26 mouse cellular contexts compared by ENCODE assay signal in genomic region chr6:134075031-134075430, GRCm38 (mm10). TPM values are rescaled to one million over a fixed set of nuclear protein-coding genes. Genes with fewer than 3 reads are reported as not detected.
DNase-seq lines count a peak whose midpoint lies in the region; ATAC-seq and TF ChIP-seq lines count a peak whose summit lies in the region.
"Had no signal": no experiment of that assay in that cellular context is flagged by ENCODE, and none has a peak within 500 bp of the region (broad histone marks: within the 10 kb centered on the region; RNA-seq: fewer than 3 reads in every experiment).

No protein-coding gene starts in this region.

- H3K36me3 ChIP-seq in kidney, embryonic 15.5 days = peaks cover 27% of the 10 kb centered on the region
- no peaks in the 10 kb centered on the region for H3K36me3 ChIP-seq in small intestine, adult 2 months (ENCODE audit: control insufficient read depth, insufficient read depth, low read length)
- H3K36me3 ChIP-seq: heart, embryonic 15.5 days had no signal

- intact Hi-C loops in gastrocnemius, postnatal 14 days (cut with DNase I; ENCODE audit: low total_unique reads) = no loop called here

- H3K4me2 ChIP-seq in kidney, embryonic 15.5 days = no peak overlapping the region
- H3K4me2 ChIP-seq: embryonic facial prominence, embryonic 12.5 days; embryonic facial prominence, embryonic 15.5 days; forebrain, embryonic 12.5 days; forebrain, embryonic 15.5 days; heart, embryonic 12.5 days; heart, embryonic 15.5 days; hindbrain, embryonic 13.5 days had no signal

- peak; percentile 66 for DNase-seq in kidney, adult 9 months
- DNase-seq in adipocyte (ENCODE audit: low spot score) = peak; percentile 17
- DNase-seq in gastrocnemius, postnatal 14 days = no peak
- DNase-seq: adrenal gland, adult 8-10 months; adrenal gland, postnatal 36 days; cerebellum, adult 11 months; cerebellum, adult 2 months; cerebellum, adult 9-11 months; cerebellum, postnatal 25 days; gastrocnemius, postnatal 36 days; heart, adult 11 months; heart, postnatal 10 days; heart, postnatal 36 days had no signal

- H3K9ac ChIP-seq in kidney, embryonic 15.5 days = no peak overlapping the region
- H3K9ac ChIP-seq: embryonic facial prominence, embryonic 12.5 days; embryonic facial prominence, embryonic 15.5 days; forebrain, embryonic 12.5 days; forebrain, embryonic 15.5 days; heart, embryonic 12.5 days; heart, embryonic 15.5 days; hindbrain, embryonic 13.5 days had no signal

- no peaks in the 10 kb centered on the region for H3K4me1 ChIP-seq in kidney, embryonic 15.5 days
- peaks cover under 1% of the 10 kb centered on the region; the same call in 1 of the 2 replicates for H3K4me1 ChIP-seq in brown adipose tissue, adult 24 weeks (ENCODE audit: control insufficient read depth, insufficient read depth, insufficient read length, low read length)
- H3K4me1 ChIP-seq in small intestine, adult 2 months (ENCODE audit: control insufficient read depth, insufficient read depth, insufficient read length, low read length) = peaks cover 13% of the 10 kb centered on the region; the same call in 1 of the 2 replicates
- H3K4me1 ChIP-seq: embryonic facial prominence, embryonic 15.5 days; forebrain, embryonic 12.5 days; forebrain, embryonic 15.5 days had no signal

- no peak for TF ChIP-seq CTCF in small intestine, adult 2 months (IDR thresholded peaks at IDR 0.05; ENCODE audit: extremely low read depth, insufficient read length, insufficient replicate concordance, low read depth, low read length)

- no peaks in the 10 kb centered on the region for H3K27me3 ChIP-seq in kidney, embryonic 15.5 days
- H3K27me3 ChIP-seq in small intestine, adult 2 months (ENCODE audit: control insufficient read depth, insufficient read depth, low read length) = no peaks in the 10 kb centered on the region
- H3K27me3 ChIP-seq: embryonic facial prominence, embryonic 12.5 days; embryonic facial prominence, embryonic 15.5 days; forebrain, embryonic 12.5 days; forebrain, embryonic 15.5 days; heart, embryonic 12.5 days; heart, embryonic 15.5 days; hindbrain, embryonic 13.5 days had no signal

- H3K27ac ChIP-seq in kidney, embryonic 15.5 days = no peak overlapping the region
- H3K27ac ChIP-seq in brown adipose tissue, adult 24 weeks (replicated peaks; ENCODE audit: low read depth, low read length) = peak overlapping the region; percentile 70
- peak overlapping the region; percentile 67; the same call in 1 of the 2 replicates for H3K27ac ChIP-seq in small intestine, adult 2 months (ENCODE audit: insufficient read depth, low read depth, low read length)
- H3K27ac ChIP-seq: embryonic facial prominence, embryonic 12.5 days; embryonic facial prominence, embryonic 15.5 days; forebrain, embryonic 12.5 days; forebrain, embryonic 15.5 days; heart, embryonic 15.5 days; hindbrain, embryonic 10.5 days; hindbrain, embryonic 13.5 days had no signal

- WGBS in kidney, embryonic 15.5 days = 95% methylated on average over 6 of the region's 6 CpGs
- 30% methylated on average over 6 of the region's 6 CpGs for WGBS in small intestine, adult 2 months

- no peak for ATAC-seq in kidney, embryonic 15.5 days (replicated peaks; ENCODE audit: low FRiP score)
- ATAC-seq: CD4-positive, CD25-positive, alpha-beta regulatory T cell, adult 4 months; forebrain, embryonic 15.5 days; hindbrain, embryonic 16.5 days had no signal

- no peak overlapping the region for H3K4me3 ChIP-seq in kidney, embryonic 15.5 days (replicated peaks)
- H3K4me3 ChIP-seq in brown adipose tissue, adult 24 weeks (ENCODE audit: insufficient read depth, low read depth, low read length) = no peak overlapping the region
- no peak overlapping the region for H3K4me3 ChIP-seq in small intestine, adult 2 months (ENCODE audit: low read depth, low read length)
- H3K4me3 ChIP-seq: embryonic facial prominence, embryonic 12.5 days; embryonic facial prominence, embryonic 15.5 days; forebrain, embryonic 12.5 days; forebrain, embryonic 15.5 days; heart, embryonic 12.5 days; heart, embryonic 15.5 days; hindbrain, embryonic 10.5 days; hindbrain, embryonic 13.5 days had no signal

- H3K9me3 ChIP-seq in kidney, embryonic 15.5 days (replicated peaks) = no peaks in the 10 kb centered on the region
- H3K9me3 ChIP-seq: embryonic facial prominence, embryonic 12.5 days; embryonic facial prominence, embryonic 15.5 days; forebrain, embryonic 12.5 days; forebrain, embryonic 15.5 days; heart, embryonic 12.5 days; heart, embryonic 15.5 days; hindbrain, embryonic 10.5 days; hindbrain, embryonic 13.5 days had no signal

- no peak for TF ChIP-seq POLR2A in small intestine, adult 2 months (IDR thresholded peaks at IDR 0.05; ENCODE audit: low read depth, low read length)

RNA-seq across cellular contexts. Expression of gene Etv6, which starts 39.5 kb away (rescaled TPM):
- 11.4 and 13.0 TPM in 2 replicates for polyA plus RNA-seq in kidney, embryonic 15.5 days (2015; fragmentation: Nextera tagmentation; extraction: Ambion mirVana)
- 8.6 and 10.5 TPM in 2 replicates for polyA plus RNA-seq in brown adipose tissue, adult 24 weeks (2012; ENCODE audit: insufficient read depth, insufficient read length, missing spikeins)
- polyA plus RNA-seq in small intestine, adult 2 months (2012; rRNA removed) = 11.0 and 16.2 TPM in 2 replicates
- 1 to 10 TPM; 7.8 to 8.3 TPM for total RNA-seq in gastrocnemius, postnatal 14 days (2021)
